Mouse (Mus musculus) left cerebral cortex, adult 2 months (tissue): ENCODE results near the gene Kalrn. TPM values are rescaled to one million over a fixed set of nuclear protein-coding genes. Genes with fewer than 3 reads are reported as not detected.

Experiments
- DNase-seq, 2 experiments: peaks; one replicate each; pipeline ENCODE4 v3.0.0; 2021 to 2022; ENCODE audit warnings: low spot score in 2 of 2, mixed read lengths in 1 of 2; ENCODE audit errors: extremely low spot score in 1 of 2
- H3K27ac ChIP-seq: fragments of 200-600 bp; 2 replicates; pipeline ENCODE4 v1.8.1; 2022
- H3K4me3 ChIP-seq: fragments of 200-600 bp; 2 replicates; pipeline ENCODE4 v1.8.1; 2022
- CTCF ChIP-seq: fragments of 200-600 bp; IDR thresholded peaks from 2 replicates; pipeline ENCODE4 v1.8.1; 2022; ENCODE audit warnings: antibody characterized with exemption, mild to moderate bottlenecking, moderate library complexity
- intact Hi-C: fragments of 180-260 bp; cut with DNase I; formaldehyde crosslinking; loops from one replicate; pipeline ENCODE4 v1.15.1; 2025
- total RNA-seq, 2 experiments: library from RNA; stranded (reverse); gene quantifications; 2 replicates each; pipeline ENCODE4 v1.2.3; 2021

Kalrn gene
- total RNA-seq, 2 experiments from 2014 or later = 539 to 570 TPM

DNA sequence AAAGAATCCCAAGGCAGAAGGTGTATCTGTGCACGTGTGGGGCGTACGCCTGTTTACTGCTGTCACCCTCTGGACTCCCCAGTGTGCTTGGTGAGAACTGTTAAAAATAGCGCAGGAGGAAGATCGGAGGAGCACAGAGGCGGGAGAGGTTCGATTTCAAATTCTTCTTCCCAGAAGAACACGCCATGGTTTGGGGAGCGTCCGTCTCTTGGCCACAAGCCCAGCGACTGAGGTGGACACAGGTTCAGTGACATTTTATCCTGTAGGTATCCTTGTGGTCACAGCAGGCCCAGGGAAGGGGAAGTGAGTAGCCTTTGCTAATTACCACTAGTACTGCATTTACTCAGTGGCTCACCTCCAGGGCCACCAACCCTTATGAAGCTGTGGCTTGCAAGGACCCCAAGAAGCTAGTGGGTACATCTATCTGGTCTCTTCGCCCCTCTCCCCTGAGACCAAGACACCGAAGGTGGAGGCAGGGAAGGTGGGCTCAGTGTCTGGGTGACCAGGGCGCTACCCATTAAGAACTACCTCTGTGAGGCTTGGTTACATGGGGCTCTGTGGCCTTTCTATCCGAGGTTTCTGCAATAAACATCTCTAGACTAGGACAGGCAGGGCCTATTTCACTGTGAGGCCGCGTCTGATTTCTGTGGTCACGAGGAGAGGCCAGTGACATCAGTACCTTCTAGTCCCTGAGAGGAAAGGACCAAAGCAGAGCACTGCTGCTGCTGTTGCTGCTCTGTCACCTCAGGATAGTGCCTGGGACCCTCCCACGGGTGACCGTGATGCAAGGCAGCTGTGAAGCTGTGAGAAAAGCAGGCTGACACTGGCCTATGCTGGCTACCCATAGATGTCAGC lies 561.1 kb downstream of the Kalrn start:
- no peak overlapping the region for H3K27ac ChIP-seq
- TF ChIP-seq CTCF = no peak
- DNase-seq = no peak
- intact Hi-C loops = no loop called here
- H3K4me3 ChIP-seq = no peak overlapping the region

DNA sequence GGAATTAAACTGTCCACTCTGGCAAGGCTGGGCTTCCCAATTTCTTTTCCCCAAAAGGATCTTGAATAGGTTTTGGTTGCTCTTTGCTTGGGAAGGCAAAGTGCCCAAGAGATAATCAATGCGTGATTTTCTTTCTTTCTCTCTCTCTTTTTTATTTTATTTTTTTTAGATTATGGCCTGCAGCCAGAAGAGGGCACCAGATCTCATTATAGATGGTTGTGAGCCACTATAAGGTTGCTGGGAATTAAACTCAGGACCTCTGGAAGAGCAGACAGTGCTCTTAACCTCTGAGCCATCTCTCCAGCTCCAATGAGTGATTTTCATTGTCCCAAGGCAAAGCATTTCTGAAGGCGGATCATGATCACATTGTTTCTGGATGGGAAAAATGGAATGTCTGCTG lies 563.8 kb downstream of the Kalrn start:
- no peak overlapping the region for H3K4me3 ChIP-seq
- TF ChIP-seq CTCF = no peak; the same call in 1 of the 2 replicates
- DNase-seq = no peak
- intact Hi-C loops = no loop called here
- H3K27ac ChIP-seq = no peak overlapping the region

DNA sequence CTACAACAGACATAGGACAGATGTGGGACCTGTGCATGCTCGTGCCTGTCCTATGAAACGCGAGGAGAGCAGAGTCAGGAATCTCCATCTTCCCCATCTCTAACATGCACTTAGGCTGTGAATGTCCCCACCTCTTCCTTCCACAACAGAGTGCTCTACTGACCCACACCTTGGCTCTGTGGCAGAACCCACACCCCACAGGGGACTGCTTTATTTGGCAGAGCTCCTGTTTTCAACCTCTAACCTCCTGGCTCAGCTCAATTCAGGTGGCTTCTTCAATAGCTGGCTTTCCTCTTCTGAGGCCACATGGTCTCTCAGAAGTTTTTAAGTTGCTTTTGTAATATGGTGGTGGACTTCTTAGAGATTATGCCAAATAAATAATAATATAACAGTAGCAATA lies 567.3 kb downstream of the Kalrn start:
- Histone ChIP-seq H3K27ac (no peak overlapping the region), H3K4me3 (no peak overlapping the region)
- intact Hi-C loops = no loop called here
- no peak for DNase-seq
- TF ChIP-seq CTCF = no peak

- no peak overlapping the region for H3K27ac ChIP-seq
- no peak overlapping the region for H3K4me3 ChIP-seq
- no peak for DNase-seq
- TF ChIP-seq CTCF = no peak
- intact Hi-C loops = no loop called here
These were observed 569.2 kb downstream of the Kalrn start for GRCm38 (mm10) chr16:34004128-34004578.

- no peak for TF ChIP-seq CTCF
- no peak for DNase-seq
- intact Hi-C loops = no loop called here
- Histone ChIP-seq H3K4me3 (no peak overlapping the region), H3K27ac (no peak overlapping the region)
These were observed 569.7 kb downstream of the Kalrn start for GRCm38 (mm10) chr16:34003566-34004127.

DNA sequence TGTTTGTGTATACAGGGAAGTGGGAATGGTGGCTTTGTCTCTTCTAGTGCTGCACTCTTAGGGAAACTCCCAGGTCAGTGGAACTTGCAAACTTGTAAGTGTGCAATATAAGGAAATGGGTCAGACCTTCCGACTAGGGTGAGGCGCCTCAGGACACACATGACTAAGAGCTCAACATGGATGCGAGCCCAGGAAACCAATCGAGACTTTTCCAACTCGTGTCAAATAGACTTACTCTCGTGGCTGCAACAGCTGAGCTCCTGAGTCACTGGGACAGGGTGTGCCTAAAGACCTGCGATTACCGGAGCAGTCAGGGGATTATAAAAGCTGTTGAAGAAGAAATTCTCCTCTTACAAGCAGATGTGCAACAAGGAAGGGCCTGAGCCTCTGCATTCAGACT lies 572.6 kb downstream of the Kalrn start:
- intact Hi-C loops = no loop called here
- H3K27ac ChIP-seq = no peak overlapping the region
- no peak for TF ChIP-seq CTCF
- no peak overlapping the region for H3K4me3 ChIP-seq
- no peak for DNase-seq

GRCm38 (mm10) chr16:33999388-33999787 lies 573.9 kb downstream of the Kalrn start:
- intact Hi-C loops = loop anchor here (1.0 to 5.0 kb wide), 2 partner anchors 98 to 115 kb away; no protein-coding TSS in a partner anchor
- no peak overlapping the region for H3K27ac ChIP-seq
- peak; percentile 63 for TF ChIP-seq CTCF
- peak; percentile 44 to 63 for DNase-seq
- H3K4me3 ChIP-seq = no peak overlapping the region

DNA sequence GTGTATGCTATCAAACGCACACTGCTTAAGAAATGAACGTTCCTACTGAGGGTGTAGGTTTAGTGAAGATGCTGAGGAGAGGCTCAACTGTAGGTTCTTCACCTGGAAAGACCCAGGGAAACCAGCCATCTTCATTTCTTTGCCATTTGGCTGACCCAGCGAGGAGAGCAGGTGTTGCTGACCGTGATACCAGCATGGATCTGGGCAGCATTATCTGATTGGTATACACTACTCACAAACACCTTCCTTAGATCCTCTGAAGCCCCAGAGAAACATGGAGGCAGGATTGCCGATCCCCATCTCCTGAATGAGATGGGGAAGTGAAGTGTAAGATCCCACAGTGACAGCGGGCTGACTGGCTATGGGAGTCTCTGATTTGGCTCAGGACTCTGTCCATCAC lies 575.3 kb downstream of the Kalrn start:
- intact Hi-C loops = loop anchor here (5.0 kb wide), 1 partner anchor 99 kb away; no protein-coding TSS in a partner anchor

GRCm38 (mm10) chr16:33996030-33996429 lies 577.3 kb downstream of the Kalrn start:
- no peak overlapping the region for H3K4me3 ChIP-seq
- intact Hi-C loops = loop anchor here (5.0 kb wide), 1 partner anchor 101 kb away; no protein-coding TSS in a partner anchor
- no peak overlapping the region for H3K27ac ChIP-seq
- TF ChIP-seq CTCF = peak; percentile 77
- DNase-seq = peak; percentile 43 to 46

More for the DNA sequence above, 575.3 kb downstream of the Kalrn start:
- DNase-seq = no peak
- Histone ChIP-seq H3K4me3 (no peak overlapping the region), H3K27ac (no peak overlapping the region)
- TF ChIP-seq CTCF = no peak

DNA sequence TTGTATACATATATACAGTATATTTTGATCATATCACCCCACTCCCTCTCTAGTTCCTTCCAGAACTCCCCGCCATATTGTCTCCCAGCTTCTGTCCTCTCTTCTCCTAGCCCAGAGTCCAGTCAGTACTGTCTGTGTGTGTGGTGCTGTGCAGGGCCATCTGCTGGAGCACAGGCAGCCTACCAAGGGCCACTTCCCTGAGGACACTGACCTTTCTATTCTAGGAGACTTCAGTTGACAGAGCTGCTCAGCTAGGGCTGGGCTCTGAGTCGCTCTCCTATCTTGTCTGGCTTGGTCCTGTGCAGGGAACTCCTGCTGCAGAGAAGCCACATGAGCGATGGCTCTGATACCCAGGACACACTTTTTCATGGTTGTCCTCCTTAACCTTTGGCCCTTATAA lies 577.8 kb downstream of the Kalrn start:
- intact Hi-C loops = loop anchor here (5.0 kb wide), 1 partner anchor 102 kb away; no protein-coding TSS in a partner anchor
- DNase-seq = no peak
- H3K4me3 ChIP-seq = no peak overlapping the region
- TF ChIP-seq CTCF = no peak
- H3K27ac ChIP-seq = no peak overlapping the region

DNA sequence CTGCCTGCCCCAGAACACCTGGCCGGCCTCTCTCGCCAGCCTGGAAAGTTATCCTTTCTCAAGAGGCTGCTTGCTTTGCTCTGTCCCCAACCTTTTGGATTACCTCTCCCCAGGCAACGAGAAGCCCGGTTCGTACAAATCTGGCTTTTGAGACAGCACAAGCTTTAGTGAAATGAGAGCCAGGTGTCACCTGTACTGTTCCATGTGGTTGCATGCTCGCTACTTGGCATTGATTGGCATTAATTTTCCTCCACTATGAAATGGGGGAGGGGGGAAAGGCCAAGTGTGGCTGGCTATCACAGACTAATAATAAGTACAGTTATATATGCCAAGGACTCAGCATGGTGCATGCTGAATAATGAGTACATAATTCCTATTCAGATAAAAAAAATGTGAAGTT lies 579.0 kb downstream of the Kalrn start:
- no peak for TF ChIP-seq CTCF
- Histone ChIP-seq H3K4me3 (no peak overlapping the region), H3K27ac (no peak overlapping the region)
- DNase-seq = no peak
- intact Hi-C loops = no loop called here

- TF ChIP-seq CTCF = no peak
- DNase-seq = no peak
- H3K4me3 ChIP-seq = no peak overlapping the region
- intact Hi-C loops = no loop called here
- H3K27ac ChIP-seq = no peak overlapping the region
These were observed 582.6 kb downstream of the Kalrn start for GRCm38 (mm10) chr16:33990712-33991111.
